ENCODE assay signal across 2 mouse cellular contexts in the genomic region with DNA sequence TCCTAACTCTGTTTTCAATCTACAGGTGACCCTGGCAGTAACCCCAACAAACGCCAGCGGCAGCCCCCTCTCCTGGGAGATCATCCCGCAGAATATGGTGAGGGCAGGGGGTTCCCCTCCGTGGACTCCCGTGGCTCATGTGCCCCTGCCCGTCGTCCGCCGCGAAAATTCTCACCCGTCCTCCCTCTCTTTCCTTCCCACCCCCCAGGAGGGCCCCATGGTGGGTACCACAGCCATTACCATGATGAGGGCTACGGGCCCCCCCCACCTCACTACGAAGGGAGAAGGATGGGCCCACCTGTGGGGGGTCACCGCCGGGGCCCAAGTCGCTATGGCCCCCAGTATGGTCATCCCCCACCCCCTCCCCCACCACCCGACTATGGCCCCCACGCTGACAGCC.
TF ChIP-seq lines count a peak whose summit lies in the region.

No protein-coding gene starts in this region.

TF ChIP-seq in CH12.LX, 34 proteins besides CTCF, POLR2A, EP300 and RAD21:
- TF ChIP-seq ZKSCAN1 (IDR thresholded peaks at IDR 0.05; ENCODE audit: borderline replicate concordance, low read depth, low read length): no peak
- no peak for TF ChIP-seq KAT2A (IDR thresholded peaks at IDR 0.05; ENCODE audit: insufficient replicate concordance, low read length)
- no peak for TF ChIP-seq MXI1 (IDR thresholded peaks at IDR 0.05; ENCODE audit: low read depth, low read length)
- TF ChIP-seq PAX5 (IDR thresholded peaks at IDR 0.05; ENCODE audit: low read length): no peak
- no peak for TF ChIP-seq RCOR1 (conservative IDR thresholded peaks at IDR 0.05; ENCODE audit: low read depth, low read length)
- no peak for TF ChIP-seq USF2 (conservative IDR thresholded peaks at IDR 0.05; ENCODE audit: low read depth, low read length)
- TF ChIP-seq BHLHE40 (IDR thresholded peaks at IDR 0.05; ENCODE audit: low read depth, low read length): no peak
- TF ChIP-seq TCF12 (IDR thresholded peaks at IDR 0.05; ENCODE audit: low read depth, low read length): no peak
- no peak for TF ChIP-seq SIN3A (IDR thresholded peaks at IDR 0.05; ENCODE audit: low read length)
- TF ChIP-seq ZMIZ1 (IDR thresholded peaks at IDR 0.05; ENCODE audit: low read depth, low read length): no peak
- TF ChIP-seq NRF1 (IDR thresholded peaks at IDR 0.05; ENCODE audit: low read depth, low read length): no peak

TF ChIP-seq in MEL, 35 proteins besides CTCF, POLR2A, EP300 and RAD21:
- no peak for TF ChIP-seq GABPA (IDR thresholded peaks at IDR 0.05; ENCODE audit: low read depth, low read length)
- no peak for TF ChIP-seq ZNF384 (IDR thresholded peaks at IDR 0.05; ENCODE audit: low read depth, low read length)
- no peak for TF ChIP-seq MYB (IDR thresholded peaks at IDR 0.05; ENCODE audit: low read depth, low read length)
- no peak for TF ChIP-seq TAL1 (IDR thresholded peaks at IDR 0.05; ENCODE audit: low read length)
- TF ChIP-seq ZKSCAN1 (IDR thresholded peaks at IDR 0.05; ENCODE audit: low read depth, low read length): no peak
- TF ChIP-seq USF1 (IDR thresholded peaks at IDR 0.05; ENCODE audit: low read depth, low read length): no peak
- TF ChIP-seq SMC3 (IDR thresholded peaks at IDR 0.05; ENCODE audit: low read depth, low read length): no peak
- no peak for TF ChIP-seq MYC (IDR thresholded peaks at IDR 0.05; ENCODE audit: low read depth, low read length)
- TF ChIP-seq JUND (IDR thresholded peaks at IDR 0.05; ENCODE audit: low read depth, low read length): no peak
- TF ChIP-seq NELFE (IDR thresholded peaks at IDR 0.05; ENCODE audit: low read depth, low read length): no peak
- TF ChIP-seq MAZ (IDR thresholded peaks at IDR 0.05; ENCODE audit: low read depth, low read length): no peak
- no peak for TF ChIP-seq TCF12 (IDR thresholded peaks at IDR 0.05; ENCODE audit: low read depth, low read length)
- no peak for TF ChIP-seq RCOR1 (IDR thresholded peaks at IDR 0.05; ENCODE audit: low read depth, low read length)
